Mouse (Mus musculus): ENCODE data around the gene Hrct1. TPM values are rescaled to one million over a fixed set of nuclear protein-coding genes. Genes with fewer than 3 reads are reported as not detected.

Gene Hrct1
- polyA plus RNA-seq, 1 experiment from 2014 or later: 0.98 TPM

- ATAC-seq: no peak
- H3K36me3 ChIP-seq: no peaks in the 10 kb centered on the region
- H3K27me3 ChIP-seq (replicated peaks): no peaks in the 10 kb centered on the region
- 47% methylated on average over 14 of the region's 14 CpGs for WGBS
- H3K4me2 ChIP-seq (replicated peaks): no peak within 1 kb of the TSS
- H3K9me3 ChIP-seq: no peaks in the 10 kb centered on the region
- no peak within 1 kb of the TSS for H3K4me3 ChIP-seq (replicated peaks)
- no peak within 1 kb of the TSS for H3K9ac ChIP-seq
- peaks cover 36% of the 10 kb centered on the region for H3K4me1 ChIP-seq (replicated peaks)
- H3K27ac ChIP-seq: peak within 1 kb of the TSS; percentile 56
Observed at GRCm38 (mm10) chr4:43729794-43730550, 3.0 kb downstream of the Hrct1 start, which contains the start of gene Spaar. Gene Spaar, plus strand, starts transcription at chr4:43730034.

GRCm38 (mm10) chr4:43730750-43731297 lies 3.8 kb downstream of the Hrct1 start:
- Histone ChIP-seq H3K9me3 (no peaks in the 10 kb centered on the region), H3K36me3 (no peaks in the 10 kb centered on the region), H3K4me1 (replicated peaks) (peaks cover 36% of the 10 kb centered on the region), H3K9ac (no peak overlapping the region), H3K4me2 (replicated peaks) (no peak overlapping the region), H3K4me3 (replicated peaks) (no peak overlapping the region), H3K27me3 (replicated peaks) (no peaks in the 10 kb centered on the region), H3K27ac (no peak overlapping the region)
- 67% methylated on average over 21 of the region's 21 CpGs for WGBS
- ATAC-seq: no peak

GRCm38 (mm10) chr4:43732171-43732570 lies 5.2 kb downstream of the Hrct1 start:
- 19% methylated on average over 1 of the region's 1 CpGs for WGBS
- ATAC-seq: no peak

GRCm38 (mm10) chr4:43733186-43733585 lies 6.2 kb downstream of the Hrct1 start:
- H3K9ac ChIP-seq: no peak overlapping the region
- peaks cover 19% of the 10 kb centered on the region for H3K4me1 ChIP-seq (replicated peaks)
- no peak overlapping the region for H3K4me3 ChIP-seq (replicated peaks)
- no peak overlapping the region for H3K27ac ChIP-seq
- WGBS: 82% methylated on average over 5 of the region's 5 CpGs
- no peak overlapping the region for H3K4me2 ChIP-seq (replicated peaks)
- no peak for ATAC-seq
- no peaks in the 10 kb centered on the region for H3K36me3 ChIP-seq
- no peaks in the 10 kb centered on the region for H3K9me3 ChIP-seq
- no peaks in the 10 kb centered on the region for H3K27me3 ChIP-seq (replicated peaks)

More at GRCm38 (mm10) chr4:43732171-43732570, 5.2 kb downstream of the Hrct1 start:
- Histone ChIP-seq H3K4me2 (replicated peaks) (no peak overlapping the region), H3K9ac (no peak overlapping the region), H3K36me3 (no peaks in the 10 kb centered on the region), H3K27me3 (replicated peaks) (no peaks in the 10 kb centered on the region), H3K27ac (no peak overlapping the region), H3K4me3 (replicated peaks) (no peak overlapping the region), H3K9me3 (no peaks in the 10 kb centered on the region), H3K4me1 (replicated peaks) (peaks cover 28% of the 10 kb centered on the region)

GRCm38 (mm10) chr4:43737144-43737543 lies 10.2 kb downstream of the Hrct1 start:
- no peaks in the 10 kb centered on the region for H3K27me3 ChIP-seq (replicated peaks)
- H3K4me3 ChIP-seq (replicated peaks): no peak overlapping the region
- no peaks in the 10 kb centered on the region for H3K36me3 ChIP-seq
- no peak overlapping the region for H3K27ac ChIP-seq
- H3K9ac ChIP-seq: no peak overlapping the region
- no peaks in the 10 kb centered on the region for H3K9me3 ChIP-seq
- no peak for ATAC-seq
- 82% methylated on average over 6 of the region's 6 CpGs for WGBS
- H3K4me1 ChIP-seq (replicated peaks): no peaks in the 10 kb centered on the region
- H3K4me2 ChIP-seq (replicated peaks): no peak overlapping the region

GRCm38 (mm10) chr4:43738989-43739674 lies 12.1 kb downstream of the Hrct1 start:
- no peak for ATAC-seq
- Histone ChIP-seq H3K4me1 (replicated peaks) (no peaks in the 10 kb centered on the region), H3K27ac (no peak overlapping the region), H3K4me2 (replicated peaks) (no peak overlapping the region), H3K36me3 (no peaks in the 10 kb centered on the region), H3K4me3 (replicated peaks) (no peak overlapping the region), H3K9ac (no peak overlapping the region), H3K9me3 (no peaks in the 10 kb centered on the region), H3K27me3 (replicated peaks) (no peaks in the 10 kb centered on the region)
- WGBS: 59% methylated on average over 8 of the region's 8 CpGs

- 44% methylated on average over 5 of the region's 5 CpGs for WGBS
- no peak overlapping the region for H3K4me3 ChIP-seq (replicated peaks)
- no peaks in the 10 kb centered on the region for H3K27me3 ChIP-seq (replicated peaks)
- ATAC-seq: no peak
- no peaks in the 10 kb centered on the region for H3K36me3 ChIP-seq
- H3K27ac ChIP-seq: no peak overlapping the region
- H3K9me3 ChIP-seq: no peaks in the 10 kb centered on the region
- H3K4me1 ChIP-seq (replicated peaks): no peaks in the 10 kb centered on the region
- H3K4me2 ChIP-seq (replicated peaks): no peak overlapping the region
- no peak overlapping the region for H3K9ac ChIP-seq
Observed at GRCm38 (mm10) chr4:43741526-43741925, 14.5 kb downstream of the Hrct1 start.

- Histone ChIP-seq H3K27ac (no peak overlapping the region), H3K27me3 (replicated peaks) (no peaks in the 10 kb centered on the region), H3K4me2 (replicated peaks) (no peak overlapping the region), H3K9ac (no peak overlapping the region), H3K36me3 (no peaks in the 10 kb centered on the region), H3K4me3 (replicated peaks) (no peak overlapping the region), H3K9me3 (no peaks in the 10 kb centered on the region), H3K4me1 (replicated peaks) (no peaks in the 10 kb centered on the region)
- WGBS: 35% methylated on average over 4 of the region's 4 CpGs
- no peak for ATAC-seq
Observed at GRCm38 (mm10) chr4:43742637-43743036, 15.6 kb downstream of the Hrct1 start.

- H3K4me2 ChIP-seq (replicated peaks): no peak overlapping the region
- H3K4me1 ChIP-seq (replicated peaks): no peaks in the 10 kb centered on the region
- 18% methylated on average over 1 of the region's 1 CpGs for WGBS
- H3K9me3 ChIP-seq: no peaks in the 10 kb centered on the region
- no peak overlapping the region for H3K4me3 ChIP-seq (replicated peaks)
- ATAC-seq: no peak
- H3K27me3 ChIP-seq (replicated peaks): no peaks in the 10 kb centered on the region
- no peak overlapping the region for H3K27ac ChIP-seq
- H3K9ac ChIP-seq: no peak overlapping the region
- H3K36me3 ChIP-seq: no peaks in the 10 kb centered on the region
Observed at GRCm38 (mm10) chr4:43743099-43743498, 16.1 kb downstream of the Hrct1 start.

GRCm38 (mm10) chr4:43745187-43745586 lies 18.2 kb downstream of the Hrct1 start:
- no peak overlapping the region for H3K27ac ChIP-seq
- ATAC-seq: 0 out of 2 replicates have a peak, but pooled peaks have one; percentile 43
- WGBS: 13% methylated on average over 6 of the region's 6 CpGs
- H3K36me3 ChIP-seq: no peaks in the 10 kb centered on the region
- H3K4me2 ChIP-seq (replicated peaks): no peak overlapping the region
- no peaks in the 10 kb centered on the region for H3K9me3 ChIP-seq
- H3K9ac ChIP-seq: no peak overlapping the region
- H3K27me3 ChIP-seq (replicated peaks): no peaks in the 10 kb centered on the region
- no peaks in the 10 kb centered on the region for H3K4me1 ChIP-seq (replicated peaks)
- no peak overlapping the region for H3K4me3 ChIP-seq (replicated peaks)

GRCm38 (mm10) chr4:43757213-43757612 lies 30.2 kb downstream of the Hrct1 start:
- H3K36me3 ChIP-seq: no peaks in the 10 kb centered on the region
- ATAC-seq: no peak
- WGBS: 65% methylated on average over 6 of the region's 6 CpGs

GRCm38 (mm10) chr4:43759571-43760418 lies 32.8 kb downstream of the Hrct1 start:
- no peak overlapping the region for H3K9ac ChIP-seq
- H3K27ac ChIP-seq: no peak overlapping the region

More at GRCm38 (mm10) chr4:43757213-43757612, 30.2 kb downstream of the Hrct1 start:
- Histone ChIP-seq H3K4me2 (replicated peaks) (no peak overlapping the region), H3K27me3 (replicated peaks) (no peaks in the 10 kb centered on the region), H3K9ac (no peak overlapping the region), H3K4me1 (replicated peaks) (no peaks in the 10 kb centered on the region), H3K27ac (no peak overlapping the region), H3K9me3 (no peaks in the 10 kb centered on the region), H3K4me3 (replicated peaks) (no peak overlapping the region)

More at GRCm38 (mm10) chr4:43759571-43760418, 32.8 kb downstream of the Hrct1 start:
- Histone ChIP-seq H3K4me1 (replicated peaks) (no peaks in the 10 kb centered on the region), H3K4me3 (replicated peaks) (no peak overlapping the region), H3K4me2 (replicated peaks) (no peak overlapping the region), H3K36me3 (no peaks in the 10 kb centered on the region), H3K9me3 (no peaks in the 10 kb centered on the region), H3K27me3 (replicated peaks) (no peaks in the 10 kb centered on the region)
- ATAC-seq: no peak
- 78% methylated on average over 21 of the region's 21 CpGs for WGBS
